Mouse (Mus musculus) testis, adult 2 months (tissue): ENCODE results near the gene Mark2. TPM values are rescaled to one million over a fixed set of nuclear protein-coding genes. Genes with fewer than 3 reads are reported as not detected.
A peak's percentile ranks its signal among the peaks of the same experiment; 100 is the strongest.

ENCODE experiments used
- H3K27ac ChIP-seq: fragments of 200-500 bp; 2 replicates; pipeline ENCODE4 v1.5.1; 2012; ENCODE audit warnings: low read depth, low read length; ENCODE audit not compliant: control insufficient read depth, insufficient read depth
- H3K27me3 ChIP-seq: fragments of 200-500 bp; 2 replicates; pipeline ENCODE4 v1.6.1; 2012; ENCODE audit warnings: mild to moderate bottlenecking, low read length, moderate library complexity; ENCODE audit not compliant: control insufficient read depth, insufficient read depth
- H3K36me3 ChIP-seq: fragments of 200-500 bp; 2 replicates; pipeline ENCODE4 v1.6.1; 2012; ENCODE audit warnings: mild to moderate bottlenecking, low read length; ENCODE audit not compliant: control insufficient read depth, insufficient read depth
- H3K4me1 ChIP-seq: fragments of 200-500 bp; 2 replicates; pipeline ENCODE4 v1.6.1; 2012; ENCODE audit warnings: low read length; ENCODE audit not compliant: control insufficient read depth, insufficient read depth
- H3K4me3 ChIP-seq: fragments of 200-500 bp; 2 replicates; pipeline ENCODE4 v1.5.1; 2012; ENCODE audit warnings: low read depth, mild to moderate bottlenecking, low read length, moderate library complexity, mixed read lengths; ENCODE audit not compliant: control insufficient read depth
- CTCF ChIP-seq: fragments of 200-500 bp; IDR thresholded peaks from 2 replicates; pipeline ENCODE4 v1.5.1; 2012; ENCODE audit warnings: low read depth, mild to moderate bottlenecking, inconsistent platforms, low read length, moderate library complexity; ENCODE audit not compliant: control insufficient read depth, insufficient read depth, insufficient replicate concordance
- POLR2A ChIP-seq: fragments of 200-500 bp; IDR thresholded peaks from 2 replicates; pipeline ENCODE4 v1.6.1; 2012; ENCODE audit warnings: low read depth, mild to moderate bottlenecking, inconsistent platforms, low read length, moderate library complexity; ENCODE audit not compliant: control insufficient read depth
- polyA plus RNA-seq: library from polyadenylated mRNA; depleted of rRNA; stranded (reverse); fragments of >200 nt; gene quantifications from 2 replicates; pipeline ENCODE4 v1.2.3, GENCODE M21; 2012

Mark2 gene
- polyA plus RNA-seq, 1 experiment: 108 TPM

DNA sequence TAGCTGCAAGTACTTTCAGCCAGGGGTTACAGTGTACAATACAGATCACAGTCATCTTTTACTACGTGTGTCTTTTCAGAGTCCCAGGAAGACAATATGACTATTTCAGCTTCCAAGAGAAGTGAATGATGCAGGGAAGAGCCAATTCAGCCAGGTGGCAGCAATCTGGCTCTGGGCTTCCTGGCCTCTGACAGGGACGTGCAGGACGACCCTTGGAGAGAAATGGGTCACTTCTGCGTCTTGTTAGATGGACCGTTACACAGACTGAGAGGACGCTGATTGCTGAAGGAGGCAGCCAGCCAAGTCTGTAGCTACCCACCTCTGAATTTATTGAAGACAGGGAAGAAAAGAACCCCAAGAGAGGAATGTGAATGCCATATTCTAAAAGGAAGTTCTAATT, 37.9 kb downstream of the Mark2 start:
- Histone ChIP-seq H3K4me3 (no peak overlapping the region), H3K27ac (no peak overlapping the region), H3K36me3 (no peaks in the 10 kb centered on the region), H3K27me3 (no peaks in the 10 kb centered on the region), H3K4me1 (peaks cover 2% of the 10 kb centered on the region; the same call in 1 of the 2 replicates)
- TF ChIP-seq CTCF: no peak
- no peak for TF ChIP-seq POLR2A

GRCm38 (mm10) chr19:7302493-7302797, 39.2 kb downstream of the Mark2 start:
- H3K27me3 ChIP-seq: no peaks in the 10 kb centered on the region

DNA sequence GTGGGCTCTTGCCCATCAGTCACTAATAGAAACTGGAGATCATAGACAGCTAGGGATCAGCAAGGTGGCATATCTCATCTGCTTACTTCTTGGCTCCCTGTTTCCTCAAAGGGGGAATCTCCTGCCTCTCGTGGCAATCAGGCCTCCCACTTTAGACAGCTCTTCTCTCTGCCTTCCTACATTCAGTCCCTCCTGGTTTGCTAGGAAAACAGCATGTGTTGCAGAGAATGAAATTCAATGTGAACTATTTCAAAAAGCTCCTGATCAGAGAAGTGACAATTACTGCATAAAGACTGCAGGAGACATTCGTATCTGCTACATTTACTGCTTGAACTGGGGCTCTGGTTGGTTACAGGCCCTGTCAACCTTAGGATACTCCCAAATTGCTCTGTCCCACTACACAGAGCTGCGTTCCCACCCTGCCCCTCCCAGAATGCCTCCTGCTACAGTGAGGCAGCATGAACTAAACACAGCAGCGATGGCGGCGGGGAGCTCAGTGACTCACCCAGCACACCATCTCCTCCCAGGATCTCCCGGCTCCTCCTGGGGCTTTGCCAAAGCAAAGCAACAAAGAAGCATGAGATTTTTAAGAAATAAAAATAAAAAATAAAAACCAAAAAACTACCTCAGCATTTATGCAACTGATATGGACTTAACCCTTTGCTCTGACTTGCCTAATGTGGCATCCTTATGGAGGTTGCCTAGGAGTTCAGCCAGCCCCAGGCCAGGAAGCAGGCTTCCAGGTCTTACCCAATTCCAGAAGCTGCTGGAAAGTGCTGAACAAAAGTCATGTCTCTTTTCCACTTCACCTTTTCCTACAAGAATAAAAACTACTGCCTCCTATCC, 39.8 kb downstream of the Mark2 start:
- Histone ChIP-seq H3K27ac (no peak overlapping the region), H3K4me3 (no peak overlapping the region), H3K4me1 (no peaks in the 10 kb centered on the region), H3K27me3 (no peaks in the 10 kb centered on the region), H3K36me3 (no peaks in the 10 kb centered on the region; the same call in 1 of the 2 replicates)
- TF ChIP-seq CTCF (no peak), POLR2A (no peak)

More at GRCm38 (mm10) chr19:7302493-7302797, 39.2 kb downstream of the Mark2 start:
- no peak for TF ChIP-seq POLR2A
- TF ChIP-seq CTCF: no peak
- no peak overlapping the region for H3K27ac ChIP-seq
- no peak overlapping the region for H3K4me3 ChIP-seq
- H3K4me1 ChIP-seq: no peaks in the 10 kb centered on the region
- H3K36me3 ChIP-seq: no peaks in the 10 kb centered on the region

- TF ChIP-seq CTCF (no peak), POLR2A (no peak)
- Histone ChIP-seq H3K27me3 (no peaks in the 10 kb centered on the region), H3K4me3 (no peak overlapping the region), H3K27ac (no peak overlapping the region), H3K36me3 (peaks cover 2% of the 10 kb centered on the region), H3K4me1 (peaks cover 6% of the 10 kb centered on the region; the same call in 1 of the 2 replicates)
Measured at GRCm38 (mm10) chr19:7300078-7300477, 41.6 kb downstream of the Mark2 start.

GRCm38 (mm10) chr19:7299052-7299451, 42.6 kb downstream of the Mark2 start:
- no peak overlapping the region for H3K27ac ChIP-seq
- H3K27me3 ChIP-seq: no peaks in the 10 kb centered on the region
- peaks cover 2% of the 10 kb centered on the region for H3K36me3 ChIP-seq
- peak overlapping the region; percentile 88 for H3K4me3 ChIP-seq
- H3K4me1 ChIP-seq: peaks cover 11% of the 10 kb centered on the region
- TF ChIP-seq CTCF (no peak), POLR2A (no peak)

GRCm38 (mm10) chr19:7295959-7296358, 45.7 kb downstream of the Mark2 start:
- Histone ChIP-seq H3K27me3 (no peaks in the 10 kb centered on the region), H3K27ac (no peak overlapping the region), H3K4me1 (peaks cover 11% of the 10 kb centered on the region), H3K4me3 (peak overlapping the region; percentile 77), H3K36me3 (peaks cover 2% of the 10 kb centered on the region)
- TF ChIP-seq CTCF: no peak
- no peak for TF ChIP-seq POLR2A

DNA sequence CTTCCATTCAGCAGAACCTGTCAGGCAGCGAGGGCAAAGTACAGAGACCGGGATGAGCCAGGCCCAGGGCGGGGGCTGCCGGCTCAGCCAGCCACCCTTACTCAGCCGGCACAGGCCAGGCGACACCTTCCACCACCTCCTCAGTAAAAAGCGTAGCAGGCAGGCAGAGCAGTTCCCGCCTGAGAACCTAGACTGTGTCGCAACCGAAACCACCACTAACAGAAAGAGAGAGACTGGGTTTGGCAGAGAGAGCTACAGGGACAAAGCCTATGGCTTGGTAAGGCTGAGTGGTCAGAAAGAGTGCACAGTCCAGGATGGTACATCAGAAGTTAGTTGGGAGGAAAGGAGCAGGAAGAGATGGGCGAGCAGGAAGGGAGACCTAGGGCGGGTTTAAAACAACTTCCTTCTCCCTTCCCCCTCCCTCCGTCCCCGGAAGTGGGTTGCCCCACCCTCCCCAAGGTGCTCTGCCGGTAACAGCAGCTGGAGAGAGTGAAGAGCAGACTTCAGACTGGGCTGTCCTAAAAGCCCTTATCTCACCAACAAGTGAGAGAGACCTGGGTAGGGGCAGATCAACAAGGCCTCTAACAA, 46.5 kb downstream of the Mark2 start:
- Histone ChIP-seq H3K27ac (peak overlapping the region; percentile 34; the same call in 1 of the 2 replicates), H3K27me3 (no peaks in the 10 kb centered on the region), H3K4me3 (peak overlapping the region; percentile 77), H3K4me1 (peaks cover 11% of the 10 kb centered on the region), H3K36me3 (peaks cover 6% of the 10 kb centered on the region)
- TF ChIP-seq POLR2A (no peak), CTCF (no peak)
